Mouse (Mus musculus) stomach, embryonic 15.5 days (tissue): ENCODE data around the gene Grid2. TPM values are rescaled to one million over a fixed set of nuclear protein-coding genes. Genes with fewer than 3 reads are reported as not detected.

Experiments
- ATAC-seq: fragments of 200-750 bp; cut with Nextera tagmentation; 2 replicates; pipeline ENCODE4 v1.8.0; 2017; ENCODE audit warnings: low read depth, moderate number of reproducible peaks, moderate TSS enrichment; ENCODE audit not compliant: insufficient read depth, low FRiP score
- H3K27ac ChIP-seq: fragments of 300-500 bp; sonication (generic); 2 replicates; pipeline ENCODE4 v1.5.1; 2015; ENCODE audit warnings: mild to moderate bottlenecking, inconsistent platforms
- H3K27me3 ChIP-seq: fragments of 300-500 bp; sonication (generic); replicated peaks from 2 replicates; pipeline ENCODE4 v1.6.1; 2015; ENCODE audit warnings: inconsistent platforms
- H3K36me3 ChIP-seq: fragments of 300-500 bp; sonication (generic); 2 replicates; pipeline ENCODE4 v1.6.1; 2015; ENCODE audit warnings: inconsistent platforms
- H3K4me1 ChIP-seq: fragments of 300-500 bp; sonication (generic); 2 replicates; pipeline ENCODE4 v1.6.1; 2015; ENCODE audit warnings: inconsistent platforms
- H3K4me2 ChIP-seq: fragments of 300-500 bp; sonication (generic); 2 replicates; pipeline ENCODE4 v1.6.1; 2015; ENCODE audit warnings: mild to moderate bottlenecking, inconsistent platforms
- H3K4me3 ChIP-seq: fragments of 300-500 bp; sonication (generic); replicated peaks from 2 replicates; pipeline ENCODE4 v1.5.1; 2015; ENCODE audit warnings: inconsistent platforms
- H3K9ac ChIP-seq: fragments of 300-500 bp; sonication (generic); 2 replicates; pipeline ENCODE4 v1.6.1; 2015; ENCODE audit warnings: inconsistent platforms
- H3K9me3 ChIP-seq: fragments of 300-500 bp; sonication (generic); 2 replicates; pipeline ENCODE4 v1.6.1; 2016; ENCODE audit warnings: inconsistent platforms
- WGBS: fragments of 180-500 bp; shearing (Covaris S2); methylation state at CpG from one replicate; pipeline ENCODE4 v1.1.7; 2015; 5-methylcytosine and 5-hydroxymethylcytosine counted together
- polyA plus RNA-seq: library from polyadenylated mRNA; unstranded; fragments of >200 nt; fragmentation: Nextera tagmentation; extraction: Ambion mirVana; gene quantifications from 2 replicates; pipeline ENCODE4 v1.2.1, GENCODE M21; 2015

The Grid2 gene
- polyA plus RNA-seq, 1 experiment from 2014 or later = 0.89 TPM

GRCm38 (mm10) chr6:64077911-64078310 is 822.2 kb downstream of the Grid2 start:
- no peaks in the 10 kb centered on the region for H3K27me3 ChIP-seq
- no peak overlapping the region for H3K27ac ChIP-seq
- H3K4me1 ChIP-seq = no peaks in the 10 kb centered on the region
- no peaks in the 10 kb centered on the region for H3K9me3 ChIP-seq
- H3K4me3 ChIP-seq = no peak overlapping the region
- ATAC-seq = no peak
- H3K4me2 ChIP-seq = no peak overlapping the region
- H3K9ac ChIP-seq = no peak overlapping the region
- H3K36me3 ChIP-seq = no peaks in the 10 kb centered on the region
- WGBS = 85% methylated on average over 1 of the region's 1 CpGs

GRCm38 (mm10) chr6:64098662-64099061 is 843.0 kb downstream of the Grid2 start:
- no peaks in the 10 kb centered on the region for H3K36me3 ChIP-seq
- ATAC-seq = no peak
- no peaks in the 10 kb centered on the region for H3K4me1 ChIP-seq
- WGBS = 79% methylated on average over 10 of the region's 10 CpGs
- no peak overlapping the region for H3K4me2 ChIP-seq
- H3K9me3 ChIP-seq = no peaks in the 10 kb centered on the region
- H3K27me3 ChIP-seq = no peaks in the 10 kb centered on the region
- no peak overlapping the region for H3K4me3 ChIP-seq
- no peak overlapping the region for H3K27ac ChIP-seq
- no peak overlapping the region for H3K9ac ChIP-seq

GRCm38 (mm10) chr6:64114594-64114993 is 858.9 kb downstream of the Grid2 start:
- no peak for ATAC-seq
- no peaks in the 10 kb centered on the region for H3K36me3 ChIP-seq
- no peak overlapping the region for H3K27ac ChIP-seq
- H3K4me3 ChIP-seq = no peak overlapping the region
- no peak overlapping the region for H3K9ac ChIP-seq
- no peaks in the 10 kb centered on the region for H3K4me1 ChIP-seq
- WGBS = 76% methylated on average over 2 of the region's 2 CpGs
- no peaks in the 10 kb centered on the region for H3K9me3 ChIP-seq
- no peaks in the 10 kb centered on the region for H3K27me3 ChIP-seq
- no peak overlapping the region for H3K4me2 ChIP-seq

- H3K27me3 ChIP-seq = no peaks in the 10 kb centered on the region
- H3K9ac ChIP-seq = no peak overlapping the region
- no peak for ATAC-seq
- WGBS = 78% methylated on average over 9 of the region's 9 CpGs
- no peak overlapping the region for H3K4me3 ChIP-seq
- no peak overlapping the region for H3K27ac ChIP-seq
- no peaks in the 10 kb centered on the region for H3K4me1 ChIP-seq
- H3K9me3 ChIP-seq = no peaks in the 10 kb centered on the region
- H3K4me2 ChIP-seq = no peak overlapping the region
- no peaks in the 10 kb centered on the region for H3K36me3 ChIP-seq
Measured at GRCm38 (mm10) chr6:64136275-64136674, 880.6 kb downstream of the Grid2 start.

GRCm38 (mm10) chr6:64148613-64149012 is 892.9 kb downstream of the Grid2 start:
- Histone ChIP-seq H3K27ac (no peak overlapping the region), H3K27me3 (no peaks in the 10 kb centered on the region), H3K4me3 (no peak overlapping the region), H3K36me3 (no peaks in the 10 kb centered on the region), H3K9me3 (no peaks in the 10 kb centered on the region), H3K4me1 (no peaks in the 10 kb centered on the region), H3K4me2 (no peak overlapping the region), H3K9ac (no peak overlapping the region)
- WGBS = 66% methylated on average over 7 of the region's 7 CpGs
- ATAC-seq = no peak

GRCm38 (mm10) chr6:64174995-64175612 is 919.4 kb downstream of the Grid2 start:
- H3K27ac ChIP-seq = no peak overlapping the region
- no peaks in the 10 kb centered on the region for H3K4me1 ChIP-seq
- no peak for ATAC-seq
- no peaks in the 10 kb centered on the region for H3K9me3 ChIP-seq
- H3K4me3 ChIP-seq = no peak overlapping the region
- 95% methylated on average over 1 of the region's 1 CpGs for WGBS
- no peaks in the 10 kb centered on the region for H3K36me3 ChIP-seq
- no peak overlapping the region for H3K9ac ChIP-seq
- no peaks in the 10 kb centered on the region for H3K27me3 ChIP-seq
- no peak overlapping the region for H3K4me2 ChIP-seq

- 49% methylated on average over 1 of the region's 1 CpGs for WGBS
- no peaks in the 10 kb centered on the region for H3K27me3 ChIP-seq
- no peak overlapping the region for H3K4me2 ChIP-seq
- no peaks in the 10 kb centered on the region for H3K4me1 ChIP-seq
- H3K27ac ChIP-seq = no peak overlapping the region
- no peak for ATAC-seq
- no peak overlapping the region for H3K9ac ChIP-seq
- no peak overlapping the region for H3K4me3 ChIP-seq
- H3K36me3 ChIP-seq = no peaks in the 10 kb centered on the region
- no peaks in the 10 kb centered on the region for H3K9me3 ChIP-seq
Measured at GRCm38 (mm10) chr6:64193646-64194045, 938.0 kb downstream of the Grid2 start.

GRCm38 (mm10) chr6:64202396-64203122 is 946.9 kb downstream of the Grid2 start:
- Histone ChIP-seq H3K27ac (no peak overlapping the region), H3K4me3 (no peak overlapping the region), H3K4me2 (no peak overlapping the region), H3K36me3 (no peaks in the 10 kb centered on the region), H3K27me3 (no peaks in the 10 kb centered on the region), H3K9ac (no peak overlapping the region), H3K9me3 (no peaks in the 10 kb centered on the region), H3K4me1 (no peaks in the 10 kb centered on the region)
- WGBS = 36% methylated on average over 8 of the region's 8 CpGs
- ATAC-seq = no peak

- Histone ChIP-seq H3K36me3 (no peaks in the 10 kb centered on the region), H3K27ac (no peak overlapping the region), H3K4me2 (no peak overlapping the region), H3K9ac (no peak overlapping the region), H3K9me3 (no peaks in the 10 kb centered on the region), H3K27me3 (no peaks in the 10 kb centered on the region), H3K4me1 (no peaks in the 10 kb centered on the region), H3K4me3 (no peak overlapping the region)
- no peak for ATAC-seq
- 69% methylated on average over 3 of the region's 3 CpGs for WGBS
Measured at GRCm38 (mm10) chr6:64236351-64236750, 980.7 kb downstream of the Grid2 start.

- Histone ChIP-seq H3K9me3 (no peaks in the 10 kb centered on the region), H3K4me2 (no peak overlapping the region), H3K4me1 (no peaks in the 10 kb centered on the region), H3K9ac (no peak overlapping the region), H3K4me3 (no peak overlapping the region), H3K36me3 (no peaks in the 10 kb centered on the region), H3K27me3 (no peaks in the 10 kb centered on the region), H3K27ac (no peak overlapping the region)
- WGBS = 46% methylated on average over 1 of the region's 1 CpGs
- no peak for ATAC-seq
Measured at GRCm38 (mm10) chr6:64240526-64240925, 984.9 kb downstream of the Grid2 start.

GRCm38 (mm10) chr6:64245951-64246350 is 990.3 kb downstream of the Grid2 start:
- Histone ChIP-seq H3K36me3 (no peaks in the 10 kb centered on the region), H3K9me3 (no peaks in the 10 kb centered on the region), H3K27me3 (no peaks in the 10 kb centered on the region), H3K4me2 (no peak overlapping the region), H3K9ac (no peak overlapping the region), H3K4me1 (no peaks in the 10 kb centered on the region), H3K4me3 (no peak overlapping the region), H3K27ac (no peak overlapping the region)
- 85% methylated on average over 1 of the region's 1 CpGs for WGBS
- ATAC-seq = no peak

- Histone ChIP-seq H3K4me2 (no peak overlapping the region), H3K27ac (no peak overlapping the region), H3K4me1 (no peaks in the 10 kb centered on the region), H3K36me3 (no peaks in the 10 kb centered on the region), H3K27me3 (no peaks in the 10 kb centered on the region), H3K4me3 (no peak overlapping the region), H3K9ac (no peak overlapping the region), H3K9me3 (no peaks in the 10 kb centered on the region)
- WGBS = 73% methylated on average over 1 of the region's 1 CpGs
- ATAC-seq = no peak
Measured at GRCm38 (mm10) chr6:64251041-64251440, 995.4 kb downstream of the Grid2 start.
